Mouse (Mus musculus): ENCODE data around the gene Mapre3. TPM values are rescaled to one million over a fixed set of nuclear protein-coding genes. Genes with fewer than 3 reads are reported as not detected.
A peak's percentile ranks its signal among the peaks of the same experiment; 100 is the strongest.

The Mapre3 gene
- polyA plus RNA-seq, 1 experiment from 2014 or later: 15.4 TPM

GRCm38 (mm10) chr5:30887858-30888336, 73.5 kb downstream of the Mapre3 start:
- WGBS: under 1% methylated on average over 28 of the region's 28 CpGs
- H3K4me2 ChIP-seq (ENCODE audit: low read depth, low read length): peak overlapping the region; percentile 85
- no peaks in the 10 kb centered on the region; the same call in 1 of the 2 replicates for H3K36me3 ChIP-seq (replicated peaks; ENCODE audit: control insufficient read depth, insufficient read depth, low read depth, low read length)

GRCm38 (mm10) chr5:30888337-30889087, 74.1 kb downstream of the Mapre3 start, which contains the start of gene Agbl5:
Gene Agbl5, plus strand, starts transcription at chr5:30888694.
- Histone ChIP-seq H3K4me1 (ENCODE audit: control insufficient read depth, insufficient read depth, low read length) (peaks cover 2% of the 10 kb centered on the region; the same call in 1 of the 2 replicates), H3K9ac (replicated peaks; ENCODE audit: low read length) (peak within 1 kb of the TSS; percentile 85), H3K9me3 (replicated peaks; ENCODE audit: control insufficient read depth, low read length) (no peaks in the 10 kb centered on the region), H3K4me2 (ENCODE audit: low read depth, low read length) (peak within 1 kb of the TSS; percentile 85), H3K4me3 (ENCODE audit: low read depth, low read length) (peak within 1 kb of the TSS; percentile 70), H3K27me3 (ENCODE audit: control insufficient read depth, insufficient read depth, low read length) (no peaks in the 10 kb centered on the region), H3K27ac (replicated peaks; ENCODE audit: low read depth, low read length) (peak within 1 kb of the TSS; percentile 92), H3K36me3 (replicated peaks; ENCODE audit: control insufficient read depth, insufficient read depth, low read depth, low read length) (no peaks in the 10 kb centered on the region; the same call in 1 of the 2 replicates)
- WGBS: under 1% methylated on average over 42 of the region's 42 CpGs
- DNase-seq (ENCODE audit: low spot score) (peak; percentile 95), ATAC-seq (replicated peaks; ENCODE audit: insufficient number of reproducible peaks, low FRiP score, low TSS enrichment, low read depth) (peak; percentile 90)

More at GRCm38 (mm10) chr5:30887858-30888336, 73.5 kb downstream of the Mapre3 start:
- peaks cover 2% of the 10 kb centered on the region; the same call in 1 of the 2 replicates for H3K4me1 ChIP-seq (ENCODE audit: control insufficient read depth, insufficient read depth, low read length)
- H3K27ac ChIP-seq (replicated peaks; ENCODE audit: low read depth, low read length): peak overlapping the region; percentile 92
- peak overlapping the region; percentile 60 for H3K9ac ChIP-seq (replicated peaks; ENCODE audit: low read length)
- peak; percentile 83 for ATAC-seq (replicated peaks; ENCODE audit: insufficient number of reproducible peaks, low FRiP score, low TSS enrichment, low read depth)
- no peaks in the 10 kb centered on the region for H3K9me3 ChIP-seq (replicated peaks; ENCODE audit: control insufficient read depth, low read length)
- peak overlapping the region; percentile 70 for H3K4me3 ChIP-seq (ENCODE audit: low read depth, low read length)
- peak; percentile 98 for DNase-seq (ENCODE audit: low spot score)
- no peaks in the 10 kb centered on the region for H3K27me3 ChIP-seq (ENCODE audit: control insufficient read depth, insufficient read depth, low read length)

DNA sequence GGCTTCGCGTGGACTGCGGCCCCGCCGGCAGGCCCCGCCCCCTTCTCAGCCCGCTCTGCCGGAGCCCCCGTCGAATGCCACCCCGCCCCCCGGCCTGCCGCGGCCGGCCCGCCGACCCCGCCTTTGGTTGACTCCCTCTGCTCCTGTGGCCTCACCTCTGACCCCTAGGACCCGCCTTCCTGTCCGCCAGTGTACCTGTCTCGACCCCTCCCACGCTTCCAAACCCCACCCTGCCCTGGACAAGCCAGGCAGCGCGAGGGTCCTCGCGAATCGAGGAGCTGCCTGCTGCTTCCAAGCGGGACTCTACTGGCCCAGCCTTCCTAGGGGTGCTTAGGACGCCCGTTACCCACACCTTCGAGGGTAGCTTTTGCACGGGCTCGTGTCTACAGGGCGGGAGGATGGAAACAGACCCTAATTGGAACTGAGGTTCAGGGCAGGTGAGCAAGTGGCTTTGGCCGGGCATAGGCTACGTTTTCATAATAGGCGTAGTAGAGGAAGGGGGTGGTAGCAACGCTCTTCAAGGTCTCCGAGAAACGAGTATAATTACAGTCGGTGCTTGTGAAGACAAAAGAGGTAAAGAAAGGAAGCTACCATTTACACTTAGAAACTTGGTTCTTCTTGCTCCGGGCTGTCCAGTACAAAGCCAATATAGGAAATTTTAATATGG, 74.8 kb downstream of the Mapre3 start:
- no peaks in the 10 kb centered on the region for H3K27me3 ChIP-seq (ENCODE audit: control insufficient read depth, insufficient read depth, low read length)
- H3K9ac ChIP-seq (replicated peaks; ENCODE audit: low read length): peak overlapping the region; percentile 85
- peak overlapping the region; percentile 92 for H3K27ac ChIP-seq (replicated peaks; ENCODE audit: low read depth, low read length)
- 2% methylated on average over 35 of the region's 42 CpGs for WGBS
- H3K4me2 ChIP-seq (ENCODE audit: low read depth, low read length): peak overlapping the region; percentile 85
- peak overlapping the region; percentile 70 for H3K4me3 ChIP-seq (ENCODE audit: low read depth, low read length)
- H3K9me3 ChIP-seq (replicated peaks; ENCODE audit: control insufficient read depth, low read length): no peaks in the 10 kb centered on the region
- H3K36me3 ChIP-seq (replicated peaks; ENCODE audit: control insufficient read depth, insufficient read depth, low read depth, low read length): no peaks in the 10 kb centered on the region; the same call in 1 of the 2 replicates
- DNase-seq (ENCODE audit: low spot score): peak; percentile 78
- peak; percentile 9 for ATAC-seq (replicated peaks; ENCODE audit: insufficient number of reproducible peaks, low FRiP score, low TSS enrichment, low read depth)
- H3K4me1 ChIP-seq (ENCODE audit: control insufficient read depth, insufficient read depth, low read length): peaks cover 2% of the 10 kb centered on the region; the same call in 1 of the 2 replicates

DNA sequence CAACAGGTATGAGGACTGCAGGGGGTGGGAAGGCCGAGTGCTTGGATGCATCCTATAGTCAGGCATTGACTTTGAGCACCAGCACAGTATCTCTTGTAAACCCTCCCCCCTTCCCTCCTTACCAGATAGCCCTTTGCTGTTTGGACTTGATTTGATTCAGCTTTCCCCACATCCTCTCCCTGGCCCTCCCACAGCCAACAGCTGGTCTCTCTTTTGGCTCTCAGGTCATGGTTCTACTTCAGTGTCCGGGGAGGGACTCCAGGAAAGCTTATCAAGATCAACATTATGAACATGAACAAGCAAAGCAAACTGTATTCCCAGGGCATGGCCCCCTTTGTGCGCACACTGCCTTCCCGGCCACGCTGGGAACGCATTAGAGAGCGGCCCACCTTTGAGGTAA, 75.9 kb downstream of the Mapre3 start:
- peaks cover 2% of the 10 kb centered on the region; the same call in 1 of the 2 replicates for H3K4me1 ChIP-seq (ENCODE audit: control insufficient read depth, insufficient read depth, low read length)
- H3K4me3 ChIP-seq (ENCODE audit: low read depth, low read length): peak overlapping the region; percentile 70; the same call in 1 of the 2 replicates
- peak overlapping the region; percentile 85 for H3K4me2 ChIP-seq (ENCODE audit: low read depth, low read length)
- DNase-seq (ENCODE audit: low spot score): no peak
- no peaks in the 10 kb centered on the region for H3K9me3 ChIP-seq (replicated peaks; ENCODE audit: control insufficient read depth, low read length)
- H3K36me3 ChIP-seq (replicated peaks; ENCODE audit: control insufficient read depth, insufficient read depth, low read depth, low read length): peaks cover under 1% of the 10 kb centered on the region
- peak overlapping the region; percentile 38; the same call in 1 of the 2 replicates for H3K27ac ChIP-seq (replicated peaks; ENCODE audit: low read depth, low read length)
- no peaks in the 10 kb centered on the region for H3K27me3 ChIP-seq (ENCODE audit: control insufficient read depth, insufficient read depth, low read length)
- 75% methylated on average over 7 of the region's 7 CpGs for WGBS
- ATAC-seq (replicated peaks; ENCODE audit: insufficient number of reproducible peaks, low FRiP score, low TSS enrichment, low read depth): no peak
- peak overlapping the region; percentile 85 for H3K9ac ChIP-seq (replicated peaks; ENCODE audit: low read length)

DNA sequence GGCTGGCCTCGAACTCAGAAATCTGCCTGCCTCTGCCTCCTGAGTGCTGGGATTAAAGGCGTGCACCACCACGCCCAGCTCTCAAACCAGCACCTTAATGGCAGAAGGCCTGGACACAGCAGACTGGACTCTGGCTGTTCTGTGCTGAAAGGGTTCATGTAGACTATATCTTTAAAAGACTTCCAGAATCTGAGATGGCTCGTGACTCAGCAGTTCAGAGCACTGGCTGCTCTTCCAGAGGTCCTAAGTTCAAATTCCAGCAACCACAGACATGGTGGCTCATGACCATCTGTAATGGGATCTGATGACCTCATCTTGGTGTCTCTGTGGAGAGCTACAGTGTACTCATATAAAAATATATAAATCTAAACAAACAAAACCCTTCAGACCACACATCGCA, 87.4 kb downstream of the Mapre3 start:
- H3K4me3 ChIP-seq (ENCODE audit: low read depth, low read length): no peak overlapping the region
- DNase-seq (ENCODE audit: low spot score) (no peak), ATAC-seq (replicated peaks; ENCODE audit: insufficient number of reproducible peaks, low FRiP score, low TSS enrichment, low read depth) (no peak)
- H3K4me2 ChIP-seq (ENCODE audit: low read depth, low read length): no peak overlapping the region
- WGBS: 94% methylated on average over 5 of the region's 5 CpGs
- H3K36me3 ChIP-seq (replicated peaks; ENCODE audit: control insufficient read depth, insufficient read depth, low read depth, low read length): peaks cover 6% of the 10 kb centered on the region
- no peak overlapping the region for H3K9ac ChIP-seq (replicated peaks; ENCODE audit: low read length)
- H3K27ac ChIP-seq (replicated peaks; ENCODE audit: low read depth, low read length): no peak overlapping the region
- peaks cover 4% of the 10 kb centered on the region for H3K4me1 ChIP-seq (ENCODE audit: control insufficient read depth, insufficient read depth, low read length)
- no peaks in the 10 kb centered on the region for H3K27me3 ChIP-seq (ENCODE audit: control insufficient read depth, insufficient read depth, low read length)
- no peaks in the 10 kb centered on the region for H3K9me3 ChIP-seq (replicated peaks; ENCODE audit: control insufficient read depth, low read length)

GRCm38 (mm10) chr5:30907413-30908059, 93.1 kb downstream of the Mapre3 start, which contains the start of gene Ost4:
Gene Ost4, minus strand, starts transcription at chr5:30907788.
- ATAC-seq (replicated peaks; ENCODE audit: insufficient number of reproducible peaks, low FRiP score, low TSS enrichment, low read depth): peak; percentile 95
- DNase-seq (ENCODE audit: low spot score): peak; percentile 98
- peaks cover 13% of the 10 kb centered on the region for H3K4me1 ChIP-seq (ENCODE audit: control insufficient read depth, insufficient read depth, low read length)

GRCm38 (mm10) chr5:30908426-30909299, 94.2 kb downstream of the Mapre3 start:
- Histone ChIP-seq H3K27ac (replicated peaks; ENCODE audit: low read depth, low read length) (peak overlapping the region; percentile 87), H3K4me1 (ENCODE audit: control insufficient read depth, insufficient read depth, low read length) (peaks cover 18% of the 10 kb centered on the region), H3K27me3 (ENCODE audit: control insufficient read depth, insufficient read depth, low read length) (no peaks in the 10 kb centered on the region), H3K36me3 (replicated peaks; ENCODE audit: control insufficient read depth, insufficient read depth, low read depth, low read length) (peaks cover 6% of the 10 kb centered on the region; the same call in 1 of the 2 replicates), H3K9ac (replicated peaks; ENCODE audit: low read length) (peak overlapping the region; percentile 81), H3K4me3 (ENCODE audit: low read depth, low read length) (no peak overlapping the region; the same call in 1 of the 2 replicates), H3K9me3 (replicated peaks; ENCODE audit: control insufficient read depth, low read length) (no peaks in the 10 kb centered on the region), H3K4me2 (ENCODE audit: low read depth, low read length) (peak overlapping the region; percentile 92)
- DNase-seq (ENCODE audit: low spot score): peak; percentile 66
- WGBS: 32% methylated on average over 13 of the region's 13 CpGs
- ATAC-seq (replicated peaks; ENCODE audit: insufficient number of reproducible peaks, low FRiP score, low TSS enrichment, low read depth): 0 out of 2 replicates have a peak, but pooled peaks have one; percentile 7

More at GRCm38 (mm10) chr5:30907413-30908059, 93.1 kb downstream of the Mapre3 start, which contains the start of gene Ost4:
- Histone ChIP-seq H3K27me3 (ENCODE audit: control insufficient read depth, insufficient read depth, low read length) (no peaks in the 10 kb centered on the region), H3K9ac (replicated peaks; ENCODE audit: low read length) (peak within 1 kb of the TSS; percentile 81), H3K27ac (replicated peaks; ENCODE audit: low read depth, low read length) (peak within 1 kb of the TSS; percentile 87), H3K4me3 (ENCODE audit: low read depth, low read length) (peak within 1 kb of the TSS; percentile 66), H3K9me3 (replicated peaks; ENCODE audit: control insufficient read depth, low read length) (no peaks in the 10 kb centered on the region), H3K36me3 (replicated peaks; ENCODE audit: control insufficient read depth, insufficient read depth, low read depth, low read length) (peaks cover 6% of the 10 kb centered on the region; the same call in 1 of the 2 replicates), H3K4me2 (ENCODE audit: low read depth, low read length) (peak within 1 kb of the TSS; percentile 92)
- under 1% methylated on average over 58 of the region's 58 CpGs for WGBS

All from embryonic facial prominence, embryonic 11.5 days (tissue).